In the genomic region with DNA sequence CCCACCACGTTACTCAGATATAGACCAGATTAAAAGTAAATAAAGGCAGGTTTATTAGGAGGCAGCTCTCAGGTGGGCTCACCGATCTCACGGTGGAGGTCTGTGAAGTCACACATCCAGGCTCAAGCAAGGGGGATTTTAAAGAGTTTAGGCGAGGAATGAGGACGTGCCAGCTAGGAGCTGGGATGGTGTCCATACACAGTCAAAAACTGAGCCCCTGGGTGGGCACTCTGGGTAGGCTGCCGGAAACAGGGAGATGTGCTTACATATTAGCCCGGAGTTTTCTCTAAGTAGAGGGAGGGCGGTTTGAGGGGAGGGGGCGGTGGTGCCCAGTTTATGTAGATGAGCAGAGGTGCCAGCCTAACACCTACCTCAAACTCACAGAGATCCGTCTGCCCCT, we compare ENCODE assay signal across 7 mouse cellular contexts. TPM values are rescaled to one million over a fixed set of nuclear protein-coding genes. Genes with fewer than 3 reads are reported as not detected.
A peak's percentile ranks its signal among the peaks of the same experiment; 100 is the strongest.
DNase-seq lines count a peak whose midpoint lies in the region; ATAC-seq lines count a peak whose summit lies in the region.

No protein-coding gene starts in this region.

- no peak overlapping the region for H3K27ac ChIP-seq in lung, embryonic 16.5 days (ENCODE audit: low read length)
- H3K27ac ChIP-seq in forebrain, embryonic 14.5 days (ENCODE audit: low read depth, low read length), result no peak overlapping the region
- no peak overlapping the region for H3K27ac ChIP-seq in limb, embryonic 12.5 days
- H3K27ac ChIP-seq in stomach, embryonic 14.5 days (ENCODE audit: low read length), result no peak overlapping the region

- DNase-seq in lung, postnatal 4 days, result no peak
- no peak for DNase-seq in forebrain, embryonic 14.5 days (ENCODE audit: low spot score)
- DNase-seq in left cerebral cortex, postnatal 10 days (ENCODE audit: extremely low spot score in 1 of 2, low spot score in 2 of 2), result no peak
- no peak for DNase-seq in thymus, postnatal 14 days

- H3K9me3 ChIP-seq in lung, embryonic 16.5 days (ENCODE audit: control insufficient read depth, low read length), result no peaks in the 10 kb centered on the region
- no peaks in the 10 kb centered on the region for H3K9me3 ChIP-seq in forebrain, embryonic 14.5 days (replicated peaks; ENCODE audit: control insufficient read depth, low read length)
- H3K9me3 ChIP-seq in limb, embryonic 12.5 days, result no peaks in the 10 kb centered on the region
- H3K9me3 ChIP-seq in stomach, embryonic 14.5 days (ENCODE audit: control insufficient read depth, low read depth, low read length), result no peaks in the 10 kb centered on the region

- H3K4me1 ChIP-seq in lung, embryonic 16.5 days (replicated peaks; ENCODE audit: control insufficient read depth, insufficient read depth, low read length), result peaks cover 6% of the 10 kb centered on the region
- peaks cover 8% of the 10 kb centered on the region for H3K4me1 ChIP-seq in forebrain, embryonic 14.5 days (ENCODE audit: control insufficient read depth, insufficient read depth, low read length)
- peaks cover 10% of the 10 kb centered on the region for H3K4me1 ChIP-seq in limb, embryonic 12.5 days (replicated peaks)
- peaks cover 4% of the 10 kb centered on the region; the same call in 1 of the 2 replicates for H3K4me1 ChIP-seq in stomach, embryonic 14.5 days (ENCODE audit: control insufficient read depth, insufficient read depth, low read length)

- 32% methylated on average over 10 of the region's 10 CpGs for WGBS in lung, embryonic 16.5 days
- WGBS in forebrain, embryonic 14.5 days, result 51% methylated on average over 10 of the region's 10 CpGs
- WGBS in limb, embryonic 12.5 days, result 39% methylated on average over 10 of the region's 10 CpGs
- 32% methylated on average over 10 of the region's 10 CpGs for WGBS in stomach, embryonic 14.5 days

- intact Hi-C loops in left cerebral cortex, postnatal 10 days (cut with DNase I), result loop anchor here (5.0 kb wide), 1 partner anchor 41 kb away; no protein-coding TSS in a partner anchor

- peak overlapping the region; percentile 68 for H3K4me2 ChIP-seq in lung, embryonic 16.5 days (ENCODE audit: low read depth, low read length)
- peak overlapping the region; percentile 93 for H3K4me2 ChIP-seq in forebrain, embryonic 14.5 days (ENCODE audit: low read length)
- peak overlapping the region; percentile 85 for H3K4me2 ChIP-seq in limb, embryonic 12.5 days
- peak overlapping the region; percentile 74 for H3K4me2 ChIP-seq in stomach, embryonic 14.5 days (replicated peaks; ENCODE audit: low read depth, low read length)

- no peak for ATAC-seq in lung, embryonic 16.5 days (ENCODE audit: low read depth)
- ATAC-seq in forebrain, embryonic 14.5 days, result peak; percentile 8; the same call in 1 of the 2 replicates
- ATAC-seq in limb, embryonic 12.5 days (ENCODE audit: insufficient number of reproducible peaks, insufficient read depth, low FRiP score, low TSS enrichment, low read depth), result 0 out of 2 replicates have a peak, but pooled peaks have one; percentile 38
- ATAC-seq in stomach, embryonic 14.5 days (ENCODE audit: insufficient number of reproducible peaks, insufficient read depth, low FRiP score, low read depth), result no peak

- H3K36me3 ChIP-seq in lung, embryonic 16.5 days (ENCODE audit: control insufficient read depth, insufficient read depth, low read length), result no peaks in the 10 kb centered on the region
- H3K36me3 ChIP-seq in forebrain, embryonic 14.5 days (ENCODE audit: control insufficient read depth, insufficient read depth, low read length), result no peaks in the 10 kb centered on the region
- no peaks in the 10 kb centered on the region for H3K36me3 ChIP-seq in limb, embryonic 12.5 days
- H3K36me3 ChIP-seq in stomach, embryonic 14.5 days (ENCODE audit: control insufficient read depth, insufficient read depth, low read length), result no peaks in the 10 kb centered on the region

- H3K9ac ChIP-seq in lung, embryonic 16.5 days (ENCODE audit: low read length), result peak overlapping the region; percentile 89
- peak overlapping the region; percentile 80 for H3K9ac ChIP-seq in forebrain, embryonic 14.5 days (ENCODE audit: low read length)
- H3K9ac ChIP-seq in limb, embryonic 12.5 days (replicated peaks), result peak overlapping the region; percentile 75; the same call in 1 of the 2 replicates
- H3K9ac ChIP-seq in stomach, embryonic 14.5 days (replicated peaks; ENCODE audit: low read depth, low read length), result 0 out of 2 replicates have a peak overlapping the region, but pooled peaks have one; percentile 54

- H3K27me3 ChIP-seq in lung, embryonic 16.5 days (ENCODE audit: control insufficient read depth, insufficient read depth, low read depth, low read length), result no peaks in the 10 kb centered on the region
- H3K27me3 ChIP-seq in forebrain, embryonic 14.5 days (replicated peaks; ENCODE audit: control insufficient read depth, insufficient read depth, low read length), result no peaks in the 10 kb centered on the region
- H3K27me3 ChIP-seq in limb, embryonic 12.5 days, result peaks cover 27% of the 10 kb centered on the region
- H3K27me3 ChIP-seq in stomach, embryonic 14.5 days (ENCODE audit: control insufficient read depth, insufficient read depth, low read length), result no peaks in the 10 kb centered on the region

- H3K4me3 ChIP-seq in lung, embryonic 16.5 days (ENCODE audit: low read length), result peak overlapping the region; percentile 78
- H3K4me3 ChIP-seq in forebrain, embryonic 14.5 days (ENCODE audit: low read depth, low read length), result peak overlapping the region; percentile 64
- peak overlapping the region; percentile 67 for H3K4me3 ChIP-seq in limb, embryonic 12.5 days (replicated peaks)
- H3K4me3 ChIP-seq in stomach, embryonic 14.5 days (ENCODE audit: low read depth, low read length), result peak overlapping the region; percentile 64

RNA-seq across cellular contexts. Expression of a gene that starts 0.8 kb away (rescaled TPM):
- polyA plus RNA-seq in lung, embryonic 16.5 days (2015; fragmentation: Nextera tagmentation; extraction: Ambion mirVana), result 12.9 and 15.1 TPM in 2 replicates
- 47.8 and 58.4 TPM in 2 replicates for polyA plus RNA-seq in forebrain, embryonic 14.5 days (2014; fragmentation: Nextera tagmentation; extraction: Ambion mirVana)
- 8.0 and 14.3 TPM in 2 replicates for polyA plus RNA-seq in limb, embryonic 12.5 days (2016; fragmentation: Nextera tagmentation; extraction: Ambion mirVana)
- 12.4 and 13.5 TPM in 2 replicates for polyA plus RNA-seq in stomach, embryonic 14.5 days (2014; fragmentation: Nextera tagmentation; extraction: Ambion mirVana)
- 100 to 1,000 TPM; 151 to 154 TPM for total RNA-seq in left cerebral cortex, postnatal 10 days (2021)

RNA-seq across cellular contexts. Expression of a gene that starts 48.0 kb away (rescaled TPM):
- 0.87 and 1.4 TPM in 2 replicates for polyA plus RNA-seq in lung, embryonic 16.5 days (2015; fragmentation: Nextera tagmentation; extraction: Ambion mirVana)
- polyA plus RNA-seq in forebrain, embryonic 14.5 days (2014; fragmentation: Nextera tagmentation; extraction: Ambion mirVana), result 0.29 and 0.73 TPM in 2 replicates
- 0.24 TPM in 1 of 2 replicates, not detected in the other for polyA plus RNA-seq in limb, embryonic 12.5 days (2016; fragmentation: Nextera tagmentation; extraction: Ambion mirVana)
- polyA plus RNA-seq in stomach, embryonic 14.5 days (2014; fragmentation: Nextera tagmentation; extraction: Ambion mirVana), result 0.22 and 0.25 TPM in 2 replicates
- total RNA-seq in left cerebral cortex, postnatal 10 days (2021), result under 1 TPM in 1 of 2 experiments, not detected in 1; 0.30 TPM

Comparison
In these comparisons a context has a peak if more than half of its experiments do, and no peak if none do; other contexts are left out.
1. ATAC-seq: peak in forebrain, embryonic 14.5 days (single experiment) and limb, embryonic 12.5 days (single experiment); none in lung, embryonic 16.5 days (single experiment) and stomach, embryonic 14.5 days (single experiment).
2. Peak in every context shown above with its lines, with median percentiles within 50 percentile points of each other: H3K4me2 ChIP-seq, H3K4me3 ChIP-seq and H3K9ac ChIP-seq.